Mouse (Mus musculus) gonadal fat pad, adult 2 months (tissue): ENCODE data around the gene Neurl2. TPM values are rescaled to one million over a fixed set of nuclear protein-coding genes. Genes with fewer than 3 reads are reported as not detected.

Experiments used
- DNase-seq: peaks from one replicate; pipeline ENCODE4 v3.0.0-alpha.2; 2012; ENCODE audit warnings: low read depth
- polyA plus RNA-seq: library from polyadenylated mRNA; depleted of rRNA; stranded (reverse); fragments of >200 nt; gene quantifications from 2 replicates; pipeline ENCODE4 v1.2.3, GENCODE M21; 2012; rRNA removed

Neurl2 gene
- polyA plus RNA-seq, 1 experiment: 7.4 TPM

DNA sequence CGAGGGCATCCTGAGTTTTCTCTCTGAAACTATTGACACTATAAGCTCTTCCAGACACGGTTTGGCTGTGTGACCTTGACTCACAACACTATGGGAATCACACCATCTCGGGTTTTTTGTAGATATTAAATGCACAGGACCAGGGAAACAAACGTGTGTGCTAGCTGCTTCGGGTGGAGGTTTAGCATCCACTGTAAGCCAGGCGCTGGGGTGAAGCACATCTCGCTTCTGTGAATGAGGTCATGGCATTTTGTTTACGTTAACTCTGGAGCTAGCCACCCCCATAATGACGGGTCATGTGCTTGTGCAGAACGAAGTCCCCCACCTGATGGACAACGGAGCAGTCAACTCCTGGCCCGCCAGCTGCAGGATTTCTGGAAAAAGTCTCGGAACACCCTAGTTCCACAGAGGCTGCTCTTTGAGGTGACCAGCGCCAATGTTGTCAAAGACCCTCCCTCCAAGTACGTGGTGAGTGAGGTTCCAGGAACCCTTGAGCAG lies 46.8 kb downstream of the Neurl2 start:
- no peak for DNase-seq

DNA sequence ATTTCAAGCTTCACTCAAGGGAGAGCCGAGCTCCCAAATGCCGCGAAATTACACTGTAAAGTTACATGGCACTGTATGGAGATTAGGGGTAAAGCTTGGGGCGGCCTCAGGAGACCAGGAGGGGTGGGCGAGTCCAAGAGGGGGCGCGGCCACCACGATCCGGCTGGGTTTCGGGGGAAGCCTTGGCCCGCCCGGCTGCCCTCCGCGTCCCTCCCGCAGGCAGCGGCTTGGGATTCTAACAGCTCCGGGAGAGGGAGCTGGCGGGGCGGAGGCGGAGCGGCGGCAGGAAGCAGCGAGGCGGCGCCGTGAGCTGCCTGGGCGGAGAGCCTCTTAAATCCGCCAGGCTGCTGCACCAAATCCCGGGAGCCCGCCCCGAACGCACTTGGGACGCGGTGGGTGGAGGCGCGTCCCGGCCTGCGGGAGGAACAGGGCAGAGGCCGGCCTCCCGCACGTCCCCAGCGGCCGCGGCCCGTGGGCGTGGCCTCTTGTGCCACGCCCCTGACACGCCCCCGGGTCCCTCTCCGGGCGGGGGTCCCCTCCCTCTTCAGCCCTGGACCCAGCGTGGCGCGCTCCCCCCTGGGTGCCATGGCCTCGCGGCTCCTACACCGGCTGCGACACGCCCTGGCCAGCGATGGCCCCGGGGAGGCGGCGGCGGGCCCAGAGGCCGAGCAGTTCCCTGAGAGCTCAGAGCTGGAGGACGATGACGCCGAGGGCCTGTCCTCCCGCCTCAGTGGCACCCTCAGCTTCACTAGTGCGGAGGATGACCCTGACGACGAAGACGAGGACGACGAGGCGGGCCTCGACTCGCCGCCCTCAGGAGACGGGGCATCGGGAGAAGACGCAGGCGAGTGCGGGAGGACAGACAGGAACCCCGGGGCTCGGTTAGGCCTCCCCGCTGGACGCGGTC lies 47.5 kb downstream of the Neurl2 start, which contains the start of gene Snx21:
Gene Snx21, plus strand, starts transcription at position 343 of the 907 bp plus-strand sequence.
- DNase-seq: no peak

DNA sequence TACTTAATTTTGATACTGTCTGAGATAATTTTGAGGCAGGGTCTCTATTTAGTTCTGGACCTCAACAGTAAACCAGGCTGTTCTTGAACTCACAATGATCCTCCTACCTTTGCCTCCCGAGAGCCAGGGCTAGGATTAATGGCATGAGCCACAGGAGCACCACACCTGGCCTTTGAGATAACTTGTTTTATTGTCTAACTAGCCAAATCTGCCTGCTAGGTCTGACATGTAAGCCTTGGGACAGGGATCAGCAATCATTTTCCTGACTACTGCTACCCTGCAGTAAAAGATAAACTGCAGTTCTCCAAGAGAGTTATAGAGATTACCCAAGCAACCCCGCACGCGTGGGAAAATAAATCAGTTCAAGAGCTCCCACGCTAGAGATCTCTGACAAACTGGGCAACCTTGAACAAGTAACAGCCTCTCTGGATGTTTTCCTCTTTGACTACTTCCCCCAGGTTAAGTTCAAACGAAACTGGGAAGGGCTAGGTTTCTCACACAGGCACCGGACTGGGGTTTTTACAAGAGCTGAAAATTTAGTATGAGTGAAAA lies 48.3 kb downstream of the Neurl2 start:
- no peak for DNase-seq

DNA sequence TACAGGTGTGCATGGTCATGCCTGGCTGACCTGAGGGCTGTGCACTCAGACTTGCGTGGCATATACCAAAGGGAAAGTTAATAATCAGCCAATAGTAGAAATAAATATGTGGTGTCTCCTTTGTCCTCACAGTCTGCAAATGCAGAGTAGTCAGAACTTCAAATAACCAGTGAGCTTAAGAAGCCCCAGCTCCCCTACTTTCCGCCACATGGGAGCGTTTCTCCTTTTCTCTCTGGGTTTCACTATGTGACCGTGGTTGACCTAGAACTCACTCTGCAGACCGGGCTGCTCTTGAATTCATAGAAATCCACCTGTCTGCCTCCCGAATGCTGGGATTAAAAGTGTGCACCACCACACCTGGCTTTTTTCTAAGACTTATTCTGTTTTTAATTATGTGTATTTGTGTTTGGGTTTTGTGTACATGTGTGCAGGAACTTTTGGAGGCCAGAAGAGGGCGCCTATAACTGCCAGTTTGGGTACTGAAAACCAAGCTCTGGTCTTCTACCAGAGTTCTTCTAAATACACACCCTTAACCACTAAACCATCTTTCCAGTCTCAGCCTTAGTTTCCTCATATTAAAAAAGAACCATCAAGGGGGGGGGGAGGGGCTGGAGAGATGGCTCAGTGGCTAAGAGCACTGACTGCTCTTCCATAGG lies 49.2 kb downstream of the Neurl2 start:
- no peak for DNase-seq

DNA sequence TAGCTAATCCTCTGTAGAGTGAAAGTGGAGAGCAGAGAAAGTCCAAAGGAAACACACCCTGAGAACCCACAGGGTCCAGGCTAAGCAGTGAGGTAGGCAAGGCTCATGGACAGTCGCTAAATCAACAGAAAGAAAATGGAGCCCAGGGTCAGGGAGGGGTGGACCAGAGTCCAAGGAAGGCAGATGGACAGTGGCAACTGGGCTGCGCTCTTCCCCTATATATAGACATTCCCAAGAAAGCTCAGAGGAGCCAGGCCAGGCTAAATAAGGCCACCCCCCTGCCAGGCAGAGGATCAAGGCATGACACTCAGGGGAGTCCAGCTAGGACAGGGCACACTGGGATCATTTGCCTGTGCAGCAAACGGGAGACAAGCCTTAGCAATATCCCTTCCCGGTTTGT lies 51.4 kb downstream of the Neurl2 start:
- DNase-seq: no peak

Other genes starting within 250 kb of the Neurl2 start
- 94.1 and 109 TPM in 2 replicates for gene Wfdc6a, start 248.0 kb downstream of the Neurl2 start, polyA plus RNA-seq
- 211 and 222 TPM in 2 replicates for gene Eppin, start 239.9 kb downstream of the Neurl2 start, polyA plus RNA-seq
- 159 and 208 TPM in 2 replicates for gene Wfdc6b, start 219.9 kb downstream of the Neurl2 start, polyA plus RNA-seq
- 341 and 347 TPM in 2 replicates for gene Wfdc8, start 219.8 kb downstream of the Neurl2 start, polyA plus RNA-seq
- 238 and 428 TPM in 2 replicates for gene Wfdc16, start 194.7 kb downstream of the Neurl2 start, polyA plus RNA-seq
- gene Wfdc10, start 177.4 kb downstream of the Neurl2 start, polyA plus RNA-seq: 5,228 and 5,435 TPM in 2 replicates
- 190 and 293 TPM in 2 replicates for gene Wfdc9, start 176.9 kb downstream of the Neurl2 start, polyA plus RNA-seq
- gene Wfdc11, start 159.4 kb downstream of the Neurl2 start, polyA plus RNA-seq: 6.6 and 15.6 TPM in 2 replicates
- gene Wfdc13, start 148.3 kb downstream of the Neurl2 start, polyA plus RNA-seq: 1,038 and 1,237 TPM in 2 replicates
- gene Spint4, start 135.0 kb downstream of the Neurl2 start, polyA plus RNA-seq: 272 and 330 TPM in 2 replicates
- gene Spint5, start 118.2 kb downstream of the Neurl2 start, polyA plus RNA-seq: 127 and 235 TPM in 2 replicates
- 11.1 and 11.3 TPM in 2 replicates for gene Wfdc3, start 87.5 kb downstream of the Neurl2 start, polyA plus RNA-seq
- 29.9 and 49.6 TPM in 2 replicates for gene Dnttip1, start 87.5 kb downstream of the Neurl2 start, polyA plus RNA-seq
- 8.5 and 11.8 TPM in 2 replicates for gene Ube2c, start 63.6 kb downstream of the Neurl2 start, polyA plus RNA-seq
- gene Tnnc2, start 53.5 kb downstream of the Neurl2 start, polyA plus RNA-seq: 17.6 and 20.6 TPM in 2 replicates
- gene Snx21, start 47.6 kb downstream of the Neurl2 start, polyA plus RNA-seq: 23.0 and 24.6 TPM in 2 replicates
- gene Acot8, start 28.6 kb downstream of the Neurl2 start, polyA plus RNA-seq: 31.4 and 31.5 TPM in 2 replicates
- 3.4 and 3.7 TPM in 2 replicates for gene Zswim3, start 28.4 kb downstream of the Neurl2 start, polyA plus RNA-seq
- 10.5 and 11.8 TPM in 2 replicates for gene Zswim1, start 10.8 kb downstream of the Neurl2 start, polyA plus RNA-seq
- 0.46 and 0.70 TPM in 2 replicates for gene Spata25, start 4.9 kb downstream of the Neurl2 start, polyA plus RNA-seq
- 274 and 289 TPM in 2 replicates for gene Ctsa, start 583 bp downstream of the Neurl2 start, polyA plus RNA-seq
- gene Pltp, start 24.3 kb upstream of the Neurl2 start, polyA plus RNA-seq: 277 and 290 TPM in 2 replicates
- 32.0 and 33.9 TPM in 2 replicates for gene Pcif1, start 45.8 kb upstream of the Neurl2 start, polyA plus RNA-seq
- 20.6 and 21.7 TPM in 2 replicates for gene Zfp335, start 78.3 kb upstream of the Neurl2 start, polyA plus RNA-seq
- 7.0 and 9.7 TPM in 2 replicates for gene Mmp9, start 107.3 kb upstream of the Neurl2 start, polyA plus RNA-seq
- gene Slc12a5, start 127.3 kb upstream of the Neurl2 start, polyA plus RNA-seq: 1.7 and 2.0 TPM in 2 replicates
- 22.9 and 23.8 TPM in 2 replicates for gene Ncoa5, start 201.4 kb upstream of the Neurl2 start, polyA plus RNA-seq
- gene Cd40, start 222.2 kb upstream of the Neurl2 start, polyA plus RNA-seq: 6.5 and 6.6 TPM in 2 replicates